Mouse (Mus musculus) lung, embryonic 14.5 days (tissue): ENCODE data around the gene Nphs1. TPM values are rescaled to one million over a fixed set of nuclear protein-coding genes. Genes with fewer than 3 reads are reported as not detected.
A peak's percentile ranks its signal among the peaks of the same experiment; 100 is the strongest.

Experiments used
- ATAC-seq: fragments of 200-750 bp; cut with Nextera tagmentation; 2 replicates; pipeline ENCODE4 v1.8.0; 2017; ENCODE audit warnings: mild to moderate bottlenecking, moderate TSS enrichment, moderate library complexity; ENCODE audit not compliant: insufficient read depth
- DNase-seq: peaks from one replicate; pipeline ENCODE4 v3.0.0-alpha.2; 2015
- H3K27ac ChIP-seq: fragments of 300-500 bp; sonication (generic); 2 replicates; pipeline ENCODE4 v1.5.1; 2014; ENCODE audit warnings: low read depth, mild to moderate bottlenecking, moderate library complexity
- H3K27me3 ChIP-seq: fragments of 300-500 bp; sonication (generic); 2 replicates; pipeline ENCODE4 v1.6.1; 2014; ENCODE audit warnings: low read length, control low read depth; ENCODE audit not compliant: insufficient read depth
- H3K36me3 ChIP-seq: fragments of 300-500 bp; sonication (generic); 2 replicates; pipeline ENCODE4 v1.6.1; 2014; ENCODE audit warnings: control low read depth; ENCODE audit not compliant: insufficient read depth
- H3K4me1 ChIP-seq: fragments of 300-500 bp; sonication (generic); 2 replicates; pipeline ENCODE4 v1.6.1; 2014; ENCODE audit warnings: antibody characterized with exemption, control low read depth; ENCODE audit not compliant: insufficient read depth
- H3K4me2 ChIP-seq: fragments of 300-500 bp; sonication (generic); 2 replicates; pipeline ENCODE4 v1.6.1; 2014; ENCODE audit warnings: mild to moderate bottlenecking
- H3K4me3 ChIP-seq: fragments of 300-500 bp; sonication (generic); 2 replicates; pipeline ENCODE4 v1.5.1; 2014; ENCODE audit warnings: low read depth, low read length
- H3K9ac ChIP-seq: fragments of 300-500 bp; sonication (generic); 2 replicates; pipeline ENCODE4 v1.6.1; 2014
- H3K9me3 ChIP-seq: fragments of 300-500 bp; sonication (generic); 2 replicates; pipeline ENCODE4 v1.6.1; 2016; ENCODE audit warnings: low read depth, low read length, control low read depth
- CTCF ChIP-seq: IDR thresholded peaks from 2 replicates; pipeline ENCODE4 v1.5.1; 2016; ENCODE audit warnings: antibody characterized with exemption, low read depth
- WGBS: fragments of 180-500 bp; shearing (Covaris S2); extraction: QIAGEN DNeasy Blood & Tissue Kit; methylation state at CpG from one replicate; pipeline ENCODE4 v1.1.7; 2014; 5-methylcytosine and 5-hydroxymethylcytosine counted together
- polyA plus RNA-seq: library from polyadenylated mRNA; unstranded; fragments of >200 nt; fragmentation: Nextera tagmentation; extraction: Ambion mirVana; gene quantifications from 2 replicates; pipeline ENCODE4 v1.2.1, GENCODE M21; 2014

Nphs1 gene
- polyA plus RNA-seq, 1 experiment from 2014 or later = not detected

GRCm38 (mm10) chr7:30429327-30429726, 28.8 kb upstream of the Nphs1 start:
- no peak for DNase-seq
- no peaks in the 10 kb centered on the region for H3K4me1 ChIP-seq
- H3K27ac ChIP-seq = no peak overlapping the region
- H3K36me3 ChIP-seq = peaks cover 10% of the 10 kb centered on the region; the same call in 1 of the 2 replicates
- no peaks in the 10 kb centered on the region for H3K27me3 ChIP-seq
- H3K9ac ChIP-seq = no peak overlapping the region
- no peaks in the 10 kb centered on the region for H3K9me3 ChIP-seq
- no peak for TF ChIP-seq CTCF
- H3K4me3 ChIP-seq = no peak overlapping the region
- ATAC-seq = no peak
- H3K4me2 ChIP-seq = no peak overlapping the region

- no peak for TF ChIP-seq CTCF
- no peaks in the 10 kb centered on the region for H3K9me3 ChIP-seq
- H3K4me1 ChIP-seq = no peaks in the 10 kb centered on the region
- H3K36me3 ChIP-seq = peaks cover 10% of the 10 kb centered on the region; the same call in 1 of the 2 replicates
- WGBS = 50% methylated on average over 2 of the region's 2 CpGs
- no peak for DNase-seq
- H3K4me2 ChIP-seq = no peak overlapping the region
- H3K9ac ChIP-seq = no peak overlapping the region
- ATAC-seq = no peak
- H3K4me3 ChIP-seq = no peak overlapping the region
- no peaks in the 10 kb centered on the region for H3K27me3 ChIP-seq
- H3K27ac ChIP-seq = no peak overlapping the region
These were observed 27.9 kb upstream of the Nphs1 start for GRCm38 (mm10) chr7:30430191-30430590.

- Histone ChIP-seq H3K9me3 (no peaks in the 10 kb centered on the region), H3K27ac (no peak overlapping the region), H3K27me3 (no peaks in the 10 kb centered on the region), H3K4me2 (no peak overlapping the region), H3K4me1 (no peaks in the 10 kb centered on the region), H3K36me3 (peaks cover 6% of the 10 kb centered on the region; the same call in 1 of the 2 replicates), H3K4me3 (no peak overlapping the region), H3K9ac (no peak overlapping the region)
- ATAC-seq = no peak
- TF ChIP-seq CTCF = peak; percentile 59
- 9% methylated on average over 3 of the region's 3 CpGs for WGBS
- peak; percentile 69 for DNase-seq
These were observed 26.3 kb upstream of the Nphs1 start for GRCm38 (mm10) chr7:30431793-30432192.

GRCm38 (mm10) chr7:30434238-30434637, 23.9 kb upstream of the Nphs1 start:
- TF ChIP-seq CTCF = no peak
- no peak overlapping the region for H3K4me3 ChIP-seq
- 3% methylated on average over 10 of the region's 10 CpGs for WGBS
- H3K9ac ChIP-seq = no peak overlapping the region
- no peak overlapping the region for H3K27ac ChIP-seq
- no peaks in the 10 kb centered on the region for H3K9me3 ChIP-seq
- DNase-seq (peak; percentile 81), ATAC-seq (no peak)
- H3K4me2 ChIP-seq = no peak overlapping the region
- H3K27me3 ChIP-seq = no peaks in the 10 kb centered on the region
- H3K4me1 ChIP-seq = no peaks in the 10 kb centered on the region
- no peaks in the 10 kb centered on the region for H3K36me3 ChIP-seq

- H3K27me3 ChIP-seq = no peaks in the 10 kb centered on the region
- H3K9ac ChIP-seq = no peak overlapping the region
- H3K4me1 ChIP-seq = no peaks in the 10 kb centered on the region
- no peaks in the 10 kb centered on the region for H3K36me3 ChIP-seq
- DNase-seq (no peak), ATAC-seq (no peak)
- H3K4me3 ChIP-seq = no peak overlapping the region
- TF ChIP-seq CTCF = no peak
- no peak overlapping the region for H3K4me2 ChIP-seq
- H3K9me3 ChIP-seq = no peaks in the 10 kb centered on the region
- no peak overlapping the region for H3K27ac ChIP-seq
- WGBS = 67% methylated on average over 10 of the region's 10 CpGs
These were observed 23.4 kb upstream of the Nphs1 start for GRCm38 (mm10) chr7:30434701-30435100.

- no peak overlapping the region for H3K27ac ChIP-seq
- H3K9ac ChIP-seq = no peak overlapping the region
- no peaks in the 10 kb centered on the region for H3K9me3 ChIP-seq
- no peak overlapping the region for H3K4me2 ChIP-seq
- DNase-seq = no peak
- no peak for TF ChIP-seq CTCF
- no peaks in the 10 kb centered on the region for H3K4me1 ChIP-seq
- ATAC-seq = no peak
- WGBS = 33% methylated on average over 9 of the region's 9 CpGs
- no peaks in the 10 kb centered on the region for H3K36me3 ChIP-seq
- no peaks in the 10 kb centered on the region for H3K27me3 ChIP-seq
- H3K4me3 ChIP-seq = no peak overlapping the region
These were observed 23.0 kb upstream of the Nphs1 start for GRCm38 (mm10) chr7:30435156-30435555.

- ATAC-seq (no peak), DNase-seq (peak; percentile 7)
- Histone ChIP-seq H3K4me2 (no peak overlapping the region), H3K9me3 (no peaks in the 10 kb centered on the region), H3K27ac (no peak overlapping the region), H3K9ac (no peak overlapping the region), H3K4me1 (no peaks in the 10 kb centered on the region), H3K36me3 (no peaks in the 10 kb centered on the region), H3K27me3 (no peaks in the 10 kb centered on the region), H3K4me3 (no peak overlapping the region)
- 15% methylated on average over 10 of the region's 10 CpGs for WGBS
- no peak for TF ChIP-seq CTCF
These were observed 21.2 kb upstream of the Nphs1 start for GRCm38 (mm10) chr7:30436879-30437278.

GRCm38 (mm10) chr7:30439734-30440133, 18.4 kb upstream of the Nphs1 start:
- WGBS = 80% methylated on average over 13 of the region's 13 CpGs
- ATAC-seq (no peak), DNase-seq (no peak)
- no peak for TF ChIP-seq CTCF
- Histone ChIP-seq H3K27me3 (0 out of 2 replicates have a peak, but pooled peaks cover 3% of the 10 kb centered on the region), H3K27ac (no peak overlapping the region), H3K9ac (no peak overlapping the region), H3K9me3 (no peaks in the 10 kb centered on the region), H3K4me1 (peaks cover 9% of the 10 kb centered on the region), H3K36me3 (no peaks in the 10 kb centered on the region), H3K4me3 (no peak overlapping the region), H3K4me2 (no peak overlapping the region)
